Mouse (Mus musculus): ENCODE measurements around the gene Kdf1. TPM values are rescaled to one million over a fixed set of nuclear protein-coding genes. Genes with fewer than 3 reads are reported as not detected.

The Kdf1 gene
- polyA plus RNA-seq, 1 experiment: 0.76 TPM

- DNase-seq (ENCODE audit: low read depth in 1 of 2, low spot score in 2 of 2): no peak
- no peak overlapping the region for H3K27ac ChIP-seq (ENCODE audit: insufficient read depth, low read length)
- peaks cover 18% of the 10 kb centered on the region for H3K27me3 ChIP-seq (ENCODE audit: control insufficient read depth, insufficient read depth, low read length)
- H3K4me3 ChIP-seq (ENCODE audit: extremely low read depth, insufficient read depth, insufficient read length): 0 out of 2 replicates have a peak overlapping the region, but pooled peaks have one; percentile 46
- peaks cover 7% of the 10 kb centered on the region; the same call in 1 of the 2 replicates for H3K4me1 ChIP-seq (ENCODE audit: control insufficient read depth, insufficient read depth, insufficient read length)
- TF ChIP-seq POLR2A (IDR thresholded peaks at IDR 0.05; ENCODE audit: low read depth, low read length) (no peak), CTCF (IDR thresholded peaks at IDR 0.05; ENCODE audit: extremely low read depth, insufficient read depth, insufficient read length, insufficient replicate concordance) (no peak)
- no peaks in the 10 kb centered on the region for H3K36me3 ChIP-seq (ENCODE audit: control insufficient read depth, insufficient read depth, low read length)
- WGBS: 66% methylated on average over 6 of the region's 6 CpGs
Measured at GRCm38 (mm10) chr4:133480754-133481153, 38.0 kb upstream of the Kdf1 start.

GRCm38 (mm10) chr4:133481488-133481887 is 37.3 kb upstream of the Kdf1 start:
- Histone ChIP-seq H3K4me1 (ENCODE audit: control insufficient read depth, insufficient read depth, insufficient read length) (peaks cover 7% of the 10 kb centered on the region; the same call in 1 of the 2 replicates), H3K27ac (ENCODE audit: insufficient read depth, low read length) (no peak overlapping the region), H3K4me3 (ENCODE audit: extremely low read depth, insufficient read depth, insufficient read length) (no peak overlapping the region), H3K36me3 (ENCODE audit: control insufficient read depth, insufficient read depth, low read length) (no peaks in the 10 kb centered on the region), H3K27me3 (ENCODE audit: control insufficient read depth, insufficient read depth, low read length) (peaks cover 18% of the 10 kb centered on the region)
- DNase-seq (ENCODE audit: low read depth in 1 of 2, low spot score in 2 of 2): no peak
- WGBS: 65% methylated on average over 4 of the region's 4 CpGs
- TF ChIP-seq POLR2A (IDR thresholded peaks at IDR 0.05; ENCODE audit: low read depth, low read length) (no peak), CTCF (IDR thresholded peaks at IDR 0.05; ENCODE audit: extremely low read depth, insufficient read depth, insufficient read length, insufficient replicate concordance) (no peak)

GRCm38 (mm10) chr4:133482479-133482878 is 36.3 kb upstream of the Kdf1 start:
- peaks cover 7% of the 10 kb centered on the region; the same call in 1 of the 2 replicates for H3K4me1 ChIP-seq (ENCODE audit: control insufficient read depth, insufficient read depth, insufficient read length)
- peaks cover 18% of the 10 kb centered on the region for H3K27me3 ChIP-seq (ENCODE audit: control insufficient read depth, insufficient read depth, low read length)
- TF ChIP-seq POLR2A (IDR thresholded peaks at IDR 0.05; ENCODE audit: low read depth, low read length) (no peak), CTCF (IDR thresholded peaks at IDR 0.05; ENCODE audit: extremely low read depth, insufficient read depth, insufficient read length, insufficient replicate concordance) (no peak)
- DNase-seq (ENCODE audit: low read depth in 1 of 2, low spot score in 2 of 2): no peak
- WGBS: 88% methylated on average over 3 of the region's 3 CpGs
- H3K4me3 ChIP-seq (ENCODE audit: extremely low read depth, insufficient read depth, insufficient read length): no peak overlapping the region
- no peaks in the 10 kb centered on the region for H3K36me3 ChIP-seq (ENCODE audit: control insufficient read depth, insufficient read depth, low read length)
- H3K27ac ChIP-seq (ENCODE audit: insufficient read depth, low read length): no peak overlapping the region

- 22% methylated on average over 22 of the region's 22 CpGs for WGBS
- Histone ChIP-seq H3K4me1 (ENCODE audit: control insufficient read depth, insufficient read depth, insufficient read length) (peaks cover 7% of the 10 kb centered on the region; the same call in 1 of the 2 replicates), H3K4me3 (ENCODE audit: extremely low read depth, insufficient read depth, insufficient read length) (no peak overlapping the region), H3K36me3 (ENCODE audit: control insufficient read depth, insufficient read depth, low read length) (no peaks in the 10 kb centered on the region), H3K27ac (ENCODE audit: insufficient read depth, low read length) (no peak overlapping the region), H3K27me3 (ENCODE audit: control insufficient read depth, insufficient read depth, low read length) (peaks cover 18% of the 10 kb centered on the region)
- no peak for DNase-seq (ENCODE audit: low read depth in 1 of 2, low spot score in 2 of 2)
- TF ChIP-seq CTCF (IDR thresholded peaks at IDR 0.05; ENCODE audit: extremely low read depth, insufficient read depth, insufficient read length, insufficient replicate concordance) (no peak), POLR2A (IDR thresholded peaks at IDR 0.05; ENCODE audit: low read depth, low read length) (no peak)
Measured at GRCm38 (mm10) chr4:133484266-133485025, 34.3 kb upstream of the Kdf1 start.

GRCm38 (mm10) chr4:133485691-133486425 is 32.9 kb upstream of the Kdf1 start:
- no peak for DNase-seq (ENCODE audit: low read depth in 1 of 2, low spot score in 2 of 2)
- 91% methylated on average over 28 of the region's 28 CpGs for WGBS
- Histone ChIP-seq H3K27ac (ENCODE audit: insufficient read depth, low read length) (no peak overlapping the region), H3K27me3 (ENCODE audit: control insufficient read depth, insufficient read depth, low read length) (peaks cover 8% of the 10 kb centered on the region; the same call in 1 of the 2 replicates), H3K4me1 (ENCODE audit: control insufficient read depth, insufficient read depth, insufficient read length) (no peaks in the 10 kb centered on the region), H3K4me3 (ENCODE audit: extremely low read depth, insufficient read depth, insufficient read length) (no peak overlapping the region), H3K36me3 (ENCODE audit: control insufficient read depth, insufficient read depth, low read length) (no peaks in the 10 kb centered on the region)
- TF ChIP-seq CTCF (IDR thresholded peaks at IDR 0.05; ENCODE audit: extremely low read depth, insufficient read depth, insufficient read length, insufficient replicate concordance): no peak
- TF ChIP-seq POLR2A (IDR thresholded peaks at IDR 0.05; ENCODE audit: low read depth, low read length): no peak

GRCm38 (mm10) chr4:133486673-133487357 is 31.9 kb upstream of the Kdf1 start:
- no peak overlapping the region for H3K27ac ChIP-seq (ENCODE audit: insufficient read depth, low read length)
- H3K27me3 ChIP-seq (ENCODE audit: control insufficient read depth, insufficient read depth, low read length): peaks cover 6% of the 10 kb centered on the region; the same call in 1 of the 2 replicates
- no peak for DNase-seq (ENCODE audit: low read depth in 1 of 2, low spot score in 2 of 2)
- no peaks in the 10 kb centered on the region for H3K36me3 ChIP-seq (ENCODE audit: control insufficient read depth, insufficient read depth, low read length)
- TF ChIP-seq POLR2A (IDR thresholded peaks at IDR 0.05; ENCODE audit: low read depth, low read length) (no peak), CTCF (IDR thresholded peaks at IDR 0.05; ENCODE audit: extremely low read depth, insufficient read depth, insufficient read length, insufficient replicate concordance) (no peak)
- H3K4me3 ChIP-seq (ENCODE audit: extremely low read depth, insufficient read depth, insufficient read length): no peak overlapping the region
- 93% methylated on average over 26 of the region's 26 CpGs for WGBS
- no peaks in the 10 kb centered on the region for H3K4me1 ChIP-seq (ENCODE audit: control insufficient read depth, insufficient read depth, insufficient read length)

Data from spleen, adult 2 months (tissue).